In genomic region chr4:126155183-126155582, GRCm38 (mm10) we compare ENCODE assay signal across 8 mouse cellular contexts. TPM values are rescaled to one million over a fixed set of nuclear protein-coding genes. Genes with fewer than 3 reads are reported as not detected.
A peak's percentile ranks its signal among the peaks of the same experiment; 100 is the strongest.
DNase-seq lines count a peak whose midpoint lies in the region; ATAC-seq and TF ChIP-seq lines count a peak whose summit lies in the region.

No protein-coding gene starts in this region.

- H3K9me3 ChIP-seq in forebrain, embryonic 10.5 days: no peaks in the 10 kb centered on the region; the same call in 1 of the 2 replicates
- no peaks in the 10 kb centered on the region for H3K9me3 ChIP-seq in forebrain, embryonic 16.5 days (ENCODE audit: control insufficient read depth, low read length)
- no peaks in the 10 kb centered on the region; the same call in 1 of the 2 replicates for H3K9me3 ChIP-seq in limb, embryonic 13.5 days

- ATAC-seq in forebrain, embryonic 16.5 days: no peak
- ATAC-seq in limb, embryonic 13.5 days (ENCODE audit: low FRiP score, low read depth): no peak

- H3K27me3 ChIP-seq in forebrain, embryonic 10.5 days (ENCODE audit: poor library complexity, severe bottlenecking): peaks cover 23% of the 10 kb centered on the region
- H3K27me3 ChIP-seq in forebrain, embryonic 16.5 days (replicated peaks; ENCODE audit: control insufficient read depth, insufficient read depth, low read length): peaks cover 3% of the 10 kb centered on the region
- no peaks in the 10 kb centered on the region for H3K27me3 ChIP-seq in spleen, adult 2 months (ENCODE audit: control insufficient read depth, insufficient read depth, low read length)
- H3K27me3 ChIP-seq in limb, embryonic 13.5 days: no peaks in the 10 kb centered on the region

- peak overlapping the region; percentile 68; the same call in 1 of the 2 replicates for H3K27ac ChIP-seq in forebrain, embryonic 10.5 days
- H3K27ac ChIP-seq in forebrain, embryonic 16.5 days (ENCODE audit: low read length): no peak overlapping the region
- H3K27ac ChIP-seq in spleen, adult 2 months (ENCODE audit: insufficient read depth, low read length): peak overlapping the region; percentile 21
- H3K27ac ChIP-seq in limb, embryonic 13.5 days: peak overlapping the region; percentile 73

- intact Hi-C loops in left cerebral cortex, postnatal 4 days (cut with DNase I): no loop called here

- peaks cover 9% of the 10 kb centered on the region for H3K36me3 ChIP-seq in forebrain, embryonic 10.5 days (replicated peaks)
- no peaks in the 10 kb centered on the region for H3K36me3 ChIP-seq in forebrain, embryonic 16.5 days (ENCODE audit: control insufficient read depth, insufficient read depth)
- H3K36me3 ChIP-seq in spleen, adult 2 months (ENCODE audit: control insufficient read depth, insufficient read depth, low read length): no peaks in the 10 kb centered on the region
- H3K36me3 ChIP-seq in limb, embryonic 13.5 days: peaks cover 39% of the 10 kb centered on the region

- no peak for TF ChIP-seq CTCF in spleen, adult 2 months (IDR thresholded peaks at IDR 0.05; ENCODE audit: extremely low read depth, insufficient read depth, insufficient read length, insufficient replicate concordance)

- H3K9ac ChIP-seq in forebrain, embryonic 16.5 days (replicated peaks; ENCODE audit: low read depth, low read length): no peak overlapping the region
- H3K9ac ChIP-seq in limb, embryonic 13.5 days: no peak overlapping the region

- 82% methylated on average over 4 of the region's 4 CpGs for WGBS in forebrain, embryonic 10.5 days
- 79% methylated on average over 4 of the region's 4 CpGs for WGBS in forebrain, embryonic 16.5 days
- WGBS in spleen, adult 2 months: 27% methylated on average over 4 of the region's 4 CpGs
- WGBS in limb, embryonic 13.5 days: 45% methylated on average over 4 of the region's 4 CpGs

- no peak for DNase-seq in forebrain, embryonic 10.5 days (ENCODE audit: extremely low spot score, low spot score)
- DNase-seq in spleen, adult 2 months (ENCODE audit: low read depth in 1 of 2, low spot score in 2 of 2): no peak
- DNase-seq in spleen, adult 12 weeks (ENCODE audit: low spot score): no peak
- no peak for DNase-seq in adrenal gland, postnatal 36 days
- DNase-seq in adrenal gland, adult 18-20 months (ENCODE audit: low spot score in 2 of 2): no peak
- no peak for DNase-seq in left cerebral cortex, postnatal 4 days

- no peak overlapping the region for H3K4me3 ChIP-seq in forebrain, embryonic 10.5 days
- no peak overlapping the region for H3K4me3 ChIP-seq in forebrain, embryonic 16.5 days (replicated peaks; ENCODE audit: low read length)
- no peak overlapping the region for H3K4me3 ChIP-seq in spleen, adult 2 months (ENCODE audit: extremely low read depth, insufficient read depth, insufficient read length)
- H3K4me3 ChIP-seq in limb, embryonic 13.5 days: no peak overlapping the region

- H3K4me2 ChIP-seq in forebrain, embryonic 16.5 days (ENCODE audit: low read length): no peak overlapping the region
- no peak overlapping the region for H3K4me2 ChIP-seq in limb, embryonic 13.5 days (replicated peaks)

- H3K4me1 ChIP-seq in forebrain, embryonic 10.5 days: peaks cover 33% of the 10 kb centered on the region
- H3K4me1 ChIP-seq in forebrain, embryonic 16.5 days (replicated peaks; ENCODE audit: control insufficient read depth, insufficient read depth, low read length): no peaks in the 10 kb centered on the region
- H3K4me1 ChIP-seq in spleen, adult 2 months (ENCODE audit: control insufficient read depth, insufficient read depth, insufficient read length): no peaks in the 10 kb centered on the region; the same call in 1 of the 2 replicates
- peaks cover 38% of the 10 kb centered on the region for H3K4me1 ChIP-seq in limb, embryonic 13.5 days

- TF ChIP-seq POLR2A in spleen, adult 2 months (IDR thresholded peaks at IDR 0.05; ENCODE audit: low read depth, low read length): no peak

RNA-seq across cellular contexts. Expression of gene Eva1b, which starts 7.6 kb away (rescaled TPM):
- polyA plus RNA-seq in forebrain, embryonic 10.5 days (2016; fragmentation: Nextera tagmentation; extraction: Ambion mirVana): 19.1 and 20.7 TPM in 2 replicates
- 10.1 and 10.2 TPM in 2 replicates for polyA plus RNA-seq in forebrain, embryonic 16.5 days (2015; fragmentation: Nextera tagmentation; extraction: Ambion mirVana)
- polyA plus RNA-seq in spleen, adult 2 months (2012; rRNA removed): 57.5 and 89.5 TPM in 2 replicates
- 74.5 and 77.5 TPM in 2 replicates for polyA plus RNA-seq in limb, embryonic 13.5 days (2015; fragmentation: Nextera tagmentation; extraction: Ambion mirVana)
- 10 to 100 TPM; 24.1 to 29.0 TPM for total RNA-seq in adrenal gland, postnatal 36 days (2021)
- total RNA-seq in adrenal gland, adult 18-20 months (2021): 10 to 100 TPM; 13.3 to 13.8 TPM
- total RNA-seq in left cerebral cortex, postnatal 4 days (2021): 1 to 10 TPM; 6.3 to 7.2 TPM

RNA-seq across cellular contexts. Expression of gene Sh3d21, which starts 8.1 kb away (rescaled TPM):
- polyA plus RNA-seq in forebrain, embryonic 10.5 days (2016; fragmentation: Nextera tagmentation; extraction: Ambion mirVana): 1.5 and 1.6 TPM in 2 replicates
- polyA plus RNA-seq in forebrain, embryonic 16.5 days (2015; fragmentation: Nextera tagmentation; extraction: Ambion mirVana): 0.87 and 1.2 TPM in 2 replicates
- 0.34 and 0.54 TPM in 2 replicates for polyA plus RNA-seq in spleen, adult 2 months (2012; rRNA removed)
- polyA plus RNA-seq in limb, embryonic 13.5 days (2015; fragmentation: Nextera tagmentation; extraction: Ambion mirVana): 9.3 and 10.5 TPM in 2 replicates
- total RNA-seq in adrenal gland, postnatal 36 days (2021): 1 to 10 TPM; 2.9 to 3.8 TPM
- total RNA-seq in adrenal gland, adult 18-20 months (2021): 1 to 10 TPM; 2.8 to 2.9 TPM
- total RNA-seq in left cerebral cortex, postnatal 4 days (2021): 1 to 10 TPM in 1 of 2 experiments, under 1 TPM in 1; 0.58 to 1.3 TPM

RNA-seq across cellular contexts. Expression of gene Thrap3, which starts 47.4 kb away (rescaled TPM):
- 251 and 256 TPM in 2 replicates for polyA plus RNA-seq in forebrain, embryonic 10.5 days (2016; fragmentation: Nextera tagmentation; extraction: Ambion mirVana)
- polyA plus RNA-seq in forebrain, embryonic 16.5 days (2015; fragmentation: Nextera tagmentation; extraction: Ambion mirVana): 172 and 187 TPM in 2 replicates
- polyA plus RNA-seq in spleen, adult 2 months (2012; rRNA removed): 51.1 and 53.0 TPM in 2 replicates
- 251 and 256 TPM in 2 replicates for polyA plus RNA-seq in limb, embryonic 13.5 days (2015; fragmentation: Nextera tagmentation; extraction: Ambion mirVana)
- 100 to 1,000 TPM; 186 to 192 TPM for total RNA-seq in adrenal gland, postnatal 36 days (2021)
- 100 to 1,000 TPM; 142 to 182 TPM for total RNA-seq in adrenal gland, adult 18-20 months (2021)
- 100 to 1,000 TPM; 165 TPM for total RNA-seq in left cerebral cortex, postnatal 4 days (2021)

RNA-seq across cellular contexts. Expression of gene Stk40, which starts 51.4 kb away (rescaled TPM):
- polyA plus RNA-seq in forebrain, embryonic 10.5 days (2016; fragmentation: Nextera tagmentation; extraction: Ambion mirVana): 43.7 and 45.5 TPM in 2 replicates
- 33.5 and 34.7 TPM in 2 replicates for polyA plus RNA-seq in forebrain, embryonic 16.5 days (2015; fragmentation: Nextera tagmentation; extraction: Ambion mirVana)
- polyA plus RNA-seq in spleen, adult 2 months (2012; rRNA removed): 19.4 and 21.0 TPM in 2 replicates
- 38.7 and 39.0 TPM in 2 replicates for polyA plus RNA-seq in limb, embryonic 13.5 days (2015; fragmentation: Nextera tagmentation; extraction: Ambion mirVana)
- total RNA-seq in adrenal gland, postnatal 36 days (2021): 10 to 100 TPM; 52.4 to 63.1 TPM
- 10 to 100 TPM; 63.0 to 77.6 TPM for total RNA-seq in adrenal gland, adult 18-20 months (2021)
- 10 to 100 TPM; 23.7 to 25.0 TPM for total RNA-seq in left cerebral cortex, postnatal 4 days (2021)

RNA-seq across cellular contexts. Expression of gene Lsm10, which starts 58.8 kb away (rescaled TPM):
- 53.7 and 55.1 TPM in 2 replicates for polyA plus RNA-seq in forebrain, embryonic 10.5 days (2016; fragmentation: Nextera tagmentation; extraction: Ambion mirVana)
- polyA plus RNA-seq in forebrain, embryonic 16.5 days (2015; fragmentation: Nextera tagmentation; extraction: Ambion mirVana): 60.2 and 60.6 TPM in 2 replicates
- 22.2 and 25.7 TPM in 2 replicates for polyA plus RNA-seq in spleen, adult 2 months (2012; rRNA removed)
- 44.7 and 46.3 TPM in 2 replicates for polyA plus RNA-seq in limb, embryonic 13.5 days (2015; fragmentation: Nextera tagmentation; extraction: Ambion mirVana)
- total RNA-seq in adrenal gland, postnatal 36 days (2021): 10 to 100 TPM; 21.8 to 40.1 TPM
- total RNA-seq in adrenal gland, adult 18-20 months (2021): 10 to 100 TPM; 18.7 to 25.2 TPM
- 10 to 100 TPM; 23.9 to 25.3 TPM for total RNA-seq in left cerebral cortex, postnatal 4 days (2021)
